Mouse (Mus musculus): ENCODE measurements around the gene N4bp2l2.
"Not testable (repeated sequence)": the region's sequence is repeated elsewhere in the genome, so short reads cannot be mapped to it uniquely, and the experiment has no call there.

The N4bp2l2 gene

GRCm38 (mm10) chr5:150643390-150643789 lies 22.6 kb downstream of the N4bp2l2 start:
- not testable (repeated sequence) for DNase-seq (ENCODE audit: low spot score in 2 of 2)

- DNase-seq (ENCODE audit: low spot score in 2 of 2): no peak
Observed at GRCm38 (mm10) chr5:150641440-150641839, 24.5 kb downstream of the N4bp2l2 start.

GRCm38 (mm10) chr5:150629692-150630091 lies 36.3 kb downstream of the N4bp2l2 start:
- DNase-seq (ENCODE audit: low spot score in 2 of 2): no peak

- DNase-seq (ENCODE audit: low spot score in 2 of 2): no peak
Observed at GRCm38 (mm10) chr5:150629272-150629671, 36.7 kb downstream of the N4bp2l2 start.

- no peak for DNase-seq (ENCODE audit: low spot score in 2 of 2)
Observed at GRCm38 (mm10) chr5:150625528-150625927, 40.5 kb downstream of the N4bp2l2 start.

- no peak for DNase-seq (ENCODE audit: low spot score in 2 of 2)
Observed at GRCm38 (mm10) chr5:150622792-150623191, 43.2 kb downstream of the N4bp2l2 start.

GRCm38 (mm10) chr5:150621592-150621991 lies 44.4 kb downstream of the N4bp2l2 start:
- DNase-seq (ENCODE audit: low spot score in 2 of 2): no peak

- DNase-seq (ENCODE audit: low spot score in 2 of 2): no peak
Observed at GRCm38 (mm10) chr5:150620588-150621135, 45.3 kb downstream of the N4bp2l2 start.

GRCm38 (mm10) chr5:150618599-150619355 lies 47.2 kb downstream of the N4bp2l2 start:
- no peak for DNase-seq (ENCODE audit: low spot score in 2 of 2)

GRCm38 (mm10) chr5:150616731-150617130 lies 49.3 kb downstream of the N4bp2l2 start:
- DNase-seq (ENCODE audit: low spot score in 2 of 2): no peak

- no peak for DNase-seq (ENCODE audit: low spot score in 2 of 2)
Observed at GRCm38 (mm10) chr5:150616216-150616615, 49.8 kb downstream of the N4bp2l2 start.

GRCm38 (mm10) chr5:150614054-150614453 lies 51.9 kb downstream of the N4bp2l2 start:
- no peak for DNase-seq (ENCODE audit: low spot score in 2 of 2)

GRCm38 (mm10) chr5:150611697-150612096 lies 54.3 kb downstream of the N4bp2l2 start:
- DNase-seq (ENCODE audit: low spot score in 2 of 2): no peak

GRCm38 (mm10) chr5:150611136-150611535 lies 54.8 kb downstream of the N4bp2l2 start:
- no peak for DNase-seq (ENCODE audit: low spot score in 2 of 2)

- no peak for DNase-seq (ENCODE audit: low spot score in 2 of 2)
Observed at GRCm38 (mm10) chr5:150607631-150608030, 58.4 kb downstream of the N4bp2l2 start.

GRCm38 (mm10) chr5:150606131-150606530 lies 59.9 kb downstream of the N4bp2l2 start:
- no peak for DNase-seq (ENCODE audit: low spot score in 2 of 2)

- DNase-seq (ENCODE audit: low spot score in 2 of 2): no peak
Observed at GRCm38 (mm10) chr5:150601441-150602230, 64.3 kb downstream of the N4bp2l2 start.

GRCm38 (mm10) chr5:150600554-150601440 lies 65.2 kb downstream of the N4bp2l2 start:
- no peak for DNase-seq (ENCODE audit: low spot score in 2 of 2)

- DNase-seq (ENCODE audit: low spot score in 2 of 2): no peak
Observed at GRCm38 (mm10) chr5:150599301-150600294, 66.4 kb downstream of the N4bp2l2 start.

Measured in frontal cortex, postnatal 10 days (tissue).